In the genomic region with DNA sequence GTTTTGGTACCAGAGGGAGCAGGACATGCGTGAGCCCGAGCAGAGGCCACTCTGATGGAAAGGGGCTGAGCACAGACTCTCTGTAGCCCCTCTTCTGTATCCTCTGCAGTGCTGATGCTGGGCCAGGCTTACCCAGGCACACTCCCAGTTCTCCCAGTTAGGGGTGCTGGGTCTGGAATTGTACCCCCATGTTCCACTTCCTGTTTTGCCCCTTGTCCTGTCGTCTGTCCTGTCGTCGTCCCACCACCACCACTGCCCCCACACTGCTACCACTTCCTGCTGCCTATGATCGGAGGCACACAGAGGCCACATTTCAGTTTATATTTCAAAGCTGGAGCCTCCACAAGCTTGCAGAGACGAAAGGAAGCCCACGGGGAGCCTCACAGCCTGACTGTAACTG, we compare ENCODE assay signal across 15 mouse cellular contexts.
DNase-seq lines count a peak whose midpoint lies in the region; ATAC-seq and TF ChIP-seq lines count a peak whose summit lies in the region.
"Had no signal": no experiment of that assay in that cellular context is flagged by ENCODE, and none has a peak within 500 bp of the region (broad histone marks: within the 10 kb centered on the region; RNA-seq: fewer than 3 reads in every experiment).

No protein-coding gene starts in this region.

- no peak for ATAC-seq in hindbrain, embryonic 13.5 days (ENCODE audit: low FRiP score)
- no peak for ATAC-seq in hindbrain, embryonic 12.5 days (ENCODE audit: low FRiP score)
- no peak for ATAC-seq in hindbrain, postnatal 0 days
- ATAC-seq: activated CD4-positive, CD25-positive, alpha-beta regulatory T cell, adult 4 months; Patski had no signal

- no peak for DNase-seq in thymus, adult 2 months
- no peak for DNase-seq in thymus, postnatal 25 days
- DNase-seq in hindbrain, postnatal 0 days (ENCODE audit: low spot score), result no peak
- DNase-seq in left cerebral cortex, postnatal 4 days, result no peak
- DNase-seq: adrenal gland, postnatal 14 days; gastrocnemius, postnatal 14 days; heart, postnatal 36 days had no signal

- H3K27me3 ChIP-seq in hindbrain, embryonic 13.5 days, result no peaks in the 10 kb centered on the region
- no peaks in the 10 kb centered on the region; the same call in 1 of the 2 replicates for H3K27me3 ChIP-seq in hindbrain, embryonic 12.5 days
- no peaks in the 10 kb centered on the region for H3K27me3 ChIP-seq in thymus, adult 2 months (ENCODE audit: control insufficient read depth, insufficient read depth, low read length)
- H3K27me3 ChIP-seq in hindbrain, postnatal 0 days (ENCODE audit: insufficient read depth, low read length), result no peaks in the 10 kb centered on the region

- no peak overlapping the region for H3K4me2 ChIP-seq in hindbrain, embryonic 13.5 days
- H3K4me2 ChIP-seq in hindbrain, embryonic 12.5 days (replicated peaks), result no peak overlapping the region
- no peak overlapping the region for H3K4me2 ChIP-seq in hindbrain, postnatal 0 days (ENCODE audit: low read depth, low read length)
- H3K4me2 ChIP-seq: forebrain, embryonic 13.5 days; heart, embryonic 13.5 days had no signal

- 0 out of 2 replicates have a peak overlapping the region, but pooled peaks have one; percentile 20 for H3K27ac ChIP-seq in hindbrain, embryonic 13.5 days
- H3K27ac ChIP-seq in hindbrain, embryonic 12.5 days, result no peak overlapping the region
- H3K27ac ChIP-seq in thymus, adult 2 months (ENCODE audit: control insufficient read depth, insufficient read depth, low read length), result peak overlapping the region; percentile 17; the same call in 1 of the 2 replicates
- peak overlapping the region; percentile 71; the same call in 1 of the 2 replicates for H3K27ac ChIP-seq in hindbrain, postnatal 0 days
- H3K27ac ChIP-seq: embryonic facial prominence, embryonic 10.5 days; heart, embryonic 13.5 days had no signal

- no peaks in the 10 kb centered on the region for H3K36me3 ChIP-seq in hindbrain, embryonic 13.5 days
- H3K36me3 ChIP-seq in hindbrain, embryonic 12.5 days, result no peaks in the 10 kb centered on the region
- no peaks in the 10 kb centered on the region for H3K36me3 ChIP-seq in thymus, adult 2 months (ENCODE audit: control insufficient read depth, insufficient read depth, low read length)
- no peaks in the 10 kb centered on the region for H3K36me3 ChIP-seq in hindbrain, postnatal 0 days (ENCODE audit: insufficient read depth, low read length)
- H3K36me3 ChIP-seq: embryonic facial prominence, embryonic 10.5 days; heart, embryonic 13.5 days had no signal

- H3K4me3 ChIP-seq in hindbrain, embryonic 13.5 days, result no peak overlapping the region
- H3K4me3 ChIP-seq in hindbrain, embryonic 12.5 days, result no peak overlapping the region
- no peak overlapping the region for H3K4me3 ChIP-seq in thymus, adult 2 months (ENCODE audit: control insufficient read depth, insufficient read depth, low read length)
- H3K4me3 ChIP-seq in hindbrain, postnatal 0 days (ENCODE audit: low read length), result no peak overlapping the region
- H3K4me3 ChIP-seq: embryonic facial prominence, embryonic 10.5 days; forebrain, embryonic 13.5 days; heart, embryonic 13.5 days had no signal

- H3K9ac ChIP-seq in hindbrain, embryonic 13.5 days, result no peak overlapping the region
- H3K9ac ChIP-seq in hindbrain, embryonic 12.5 days, result no peak overlapping the region
- H3K9ac ChIP-seq in hindbrain, postnatal 0 days (replicated peaks; ENCODE audit: low read length), result no peak overlapping the region
- H3K9ac ChIP-seq: forebrain, embryonic 13.5 days; forebrain, postnatal 0 days; heart, embryonic 13.5 days had no signal

- no peak for TF ChIP-seq CTCF in thymus, adult 2 months (IDR thresholded peaks at IDR 0.05; ENCODE audit: borderline replicate concordance, control insufficient read depth, extremely low read depth, insufficient read depth, low read length, poor library complexity)
- no peak for TF ChIP-seq CTCF in hindbrain, postnatal 0 days (IDR thresholded peaks at IDR 0.05; ENCODE audit: low read depth)

- H3K9me3 ChIP-seq in hindbrain, embryonic 13.5 days, result no peaks in the 10 kb centered on the region
- no peaks in the 10 kb centered on the region for H3K9me3 ChIP-seq in hindbrain, embryonic 12.5 days (replicated peaks)
- no peaks in the 10 kb centered on the region for H3K9me3 ChIP-seq in hindbrain, postnatal 0 days (ENCODE audit: low read length)
- H3K9me3 ChIP-seq: embryonic facial prominence, embryonic 10.5 days; forebrain, embryonic 13.5 days; heart, embryonic 13.5 days had no signal

- intact Hi-C loops in left cerebral cortex, postnatal 4 days (cut with DNase I), result no loop called here

- no peak for TF ChIP-seq POLR2A in thymus, adult 2 months (IDR thresholded peaks at IDR 0.05; ENCODE audit: control insufficient read depth, extremely low read depth, insufficient read depth, low read length, poor library complexity)

- peaks cover 45% of the 10 kb centered on the region for H3K4me1 ChIP-seq in hindbrain, embryonic 13.5 days (replicated peaks)
- H3K4me1 ChIP-seq in hindbrain, embryonic 12.5 days, result peaks cover 52% of the 10 kb centered on the region
- H3K4me1 ChIP-seq in thymus, adult 2 months (replicated peaks; ENCODE audit: control insufficient read depth, insufficient read depth, low read length), result peaks cover 35% of the 10 kb centered on the region
- peaks cover 32% of the 10 kb centered on the region for H3K4me1 ChIP-seq in hindbrain, postnatal 0 days (ENCODE audit: insufficient read depth, low read length)

- 76% methylated on average over 8 of the region's 8 CpGs for WGBS in hindbrain, embryonic 13.5 days
- 61% methylated on average over 8 of the region's 8 CpGs for WGBS in hindbrain, embryonic 12.5 days
- 24% methylated on average over 8 of the region's 8 CpGs for WGBS in thymus, adult 2 months
- WGBS in hindbrain, postnatal 0 days, result 52% methylated on average over 8 of the region's 8 CpGs
